Mouse (Mus musculus) limb, embryonic 14.5 days (tissue): ENCODE data around the gene Vil1. TPM values are rescaled to one million over a fixed set of nuclear protein-coding genes. Genes with fewer than 3 reads are reported as not detected.
A peak's percentile ranks its signal among the peaks of the same experiment; 100 is the strongest.

Experiments used
- ATAC-seq: fragments of 200-750 bp; cut with Nextera tagmentation; 2 replicates; pipeline ENCODE4 v1.8.0; 2017; ENCODE audit warnings: low read depth, moderate number of reproducible peaks, moderate TSS enrichment; ENCODE audit not compliant: low FRiP score
- DNase-seq: peaks from one replicate; pipeline ENCODE4 v3.0.0-alpha.2; 2015; ENCODE audit warnings: low spot score
- H3K27ac ChIP-seq: fragments of 300-500 bp; sonication (generic); replicated peaks from 2 replicates; pipeline ENCODE4 v1.5.1; 2014; ENCODE audit warnings: low read depth, mild to moderate bottlenecking, low read length, moderate library complexity, mixed read lengths
- H3K27me3 ChIP-seq: fragments of 300-500 bp; sonication (generic); 2 replicates; pipeline ENCODE4 v1.6.1; 2014; ENCODE audit warnings: low read length, mixed read lengths; ENCODE audit not compliant: control insufficient read depth, insufficient read depth
- H3K36me3 ChIP-seq: fragments of 300-500 bp; sonication (generic); 2 replicates; pipeline ENCODE4 v1.6.1; 2014; ENCODE audit warnings: mild to moderate bottlenecking, low read length, moderate library complexity, mixed read lengths; ENCODE audit not compliant: control insufficient read depth, insufficient read depth
- H3K4me1 ChIP-seq: fragments of 300-500 bp; sonication (generic); 2 replicates; pipeline ENCODE4 v1.6.1; 2014; ENCODE audit warnings: antibody characterized with exemption, low read length, mixed read lengths; ENCODE audit not compliant: control insufficient read depth, insufficient read depth
- H3K4me2 ChIP-seq: fragments of 300-500 bp; sonication (generic); replicated peaks from 2 replicates; pipeline ENCODE4 v1.6.1; 2014; ENCODE audit warnings: low read depth, mild to moderate bottlenecking, low read length, moderate library complexity; ENCODE audit not compliant: severe bottlenecking
- H3K4me3 ChIP-seq: fragments of 300-500 bp; sonication (generic); replicated peaks from 2 replicates; pipeline ENCODE4 v1.5.1; 2014; ENCODE audit warnings: low read length
- H3K9ac ChIP-seq: fragments of 300-500 bp; sonication (generic); 2 replicates; pipeline ENCODE4 v1.6.1; 2014; ENCODE audit warnings: mild to moderate bottlenecking, low read depth, low read length, moderate library complexity; ENCODE audit not compliant: severe bottlenecking
- H3K9me3 ChIP-seq: fragments of 300-500 bp; sonication (generic); 2 replicates; pipeline ENCODE4 v1.6.1; 2016; ENCODE audit warnings: low read length; ENCODE audit not compliant: control insufficient read depth
- POLR2A ChIP-seq: fragments of 200-500 bp; IDR thresholded peaks from 2 replicates; pipeline ENCODE4 v1.8.0; 2012; ENCODE audit warnings: inconsistent platforms, mild to moderate bottlenecking, moderate library complexity, borderline replicate concordance; ENCODE audit not compliant: insufficient read depth, insufficient read length; ENCODE audit errors: extremely low read depth
- WGBS: fragments of 180-500 bp; shearing (Covaris S2); extraction: QIAGEN DNeasy Blood & Tissue Kit; methylation state at CpG from one replicate; pipeline ENCODE4 v1.1.7; 2014; 5-methylcytosine and 5-hydroxymethylcytosine counted together
- polyA plus RNA-seq, 2 experiments: library from polyadenylated mRNA; depleted of rRNA in 1 of 2; stranded (reverse) in 1 of 2; unstranded in 1 of 2; fragments of >200 nt; fragmentation: Nextera tagmentation in 1 of 2; extraction: Ambion mirVana in 1 of 2; gene quantifications; 2 replicates each; pipeline versions ENCODE4 v1.2.1 to v1.2.3; 2012 to 2014

Vil1 gene
- polyA plus RNA-seq, 2 experiments = 0.10 to 0.14 TPM

DNA sequence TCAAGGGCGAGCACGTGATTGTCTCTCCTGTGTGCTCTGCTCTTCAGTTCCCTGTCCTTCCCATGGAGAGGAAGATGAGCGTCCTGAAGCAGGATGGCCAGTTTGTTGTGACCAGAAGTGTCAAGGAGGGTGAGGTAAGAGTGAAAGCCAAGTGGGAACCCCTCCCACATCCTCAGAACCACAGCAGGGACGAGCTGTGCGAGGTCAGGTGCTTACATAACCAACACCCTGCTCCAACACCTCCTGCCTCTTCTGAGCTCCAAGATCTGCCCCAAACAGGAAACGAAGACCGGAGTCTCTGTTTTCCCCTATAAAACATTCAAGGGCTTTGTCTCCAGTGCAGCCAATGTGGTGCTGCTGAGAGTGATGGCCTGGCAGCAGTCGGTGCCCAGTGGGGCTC lies 44.9 kb upstream of the Vil1 start:
- no peak for TF ChIP-seq POLR2A
- H3K4me2 ChIP-seq = no peak overlapping the region
- WGBS = 63% methylated on average over 8 of the region's 8 CpGs
- no peak overlapping the region for H3K27ac ChIP-seq
- ATAC-seq = no peak
- no peaks in the 10 kb centered on the region for H3K9me3 ChIP-seq
- no peaks in the 10 kb centered on the region for H3K36me3 ChIP-seq
- peaks cover 10% of the 10 kb centered on the region for H3K4me1 ChIP-seq
- H3K9ac ChIP-seq = no peak overlapping the region
- DNase-seq = no peak
- no peak overlapping the region for H3K4me3 ChIP-seq
- no peaks in the 10 kb centered on the region for H3K27me3 ChIP-seq

DNA sequence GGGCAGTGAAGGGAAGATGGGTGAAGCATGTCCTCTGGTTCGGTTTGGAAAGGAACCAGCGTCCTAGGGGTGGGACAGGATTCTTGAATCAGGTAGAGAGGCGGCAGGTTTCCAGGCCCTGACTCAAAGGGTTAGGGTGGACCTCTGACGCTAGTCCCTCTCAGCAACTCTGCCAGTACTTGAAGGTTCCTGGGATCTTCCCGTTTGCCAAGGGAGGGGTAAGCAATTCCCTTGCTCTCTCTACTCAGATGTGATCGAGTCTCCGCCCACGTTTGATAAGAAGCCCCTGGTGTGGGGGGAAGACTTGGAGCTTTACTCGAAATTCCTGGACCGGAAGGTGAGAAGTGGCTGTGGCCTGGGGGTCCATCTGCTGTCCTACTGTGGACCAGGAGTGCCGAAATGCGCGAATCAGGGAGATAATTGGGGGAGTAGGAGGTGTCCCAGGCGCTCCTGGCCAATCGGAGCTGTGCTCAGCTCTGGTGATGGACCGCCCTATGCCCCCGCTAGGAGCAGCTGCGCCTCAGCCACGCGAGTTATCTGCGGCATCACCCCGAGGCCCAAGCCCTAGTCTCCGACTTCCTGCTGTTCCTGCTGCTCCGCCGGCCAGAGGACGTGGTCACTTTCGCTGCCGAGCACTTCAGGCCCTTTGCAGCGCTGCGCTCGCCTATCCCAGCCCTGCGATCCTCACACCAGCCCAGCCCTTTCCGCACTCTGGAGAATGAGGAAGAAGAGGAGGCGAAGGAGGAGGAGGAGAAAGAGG lies 41.1 kb upstream of the Vil1 start:
- H3K27ac ChIP-seq = no peak overlapping the region

DNA sequence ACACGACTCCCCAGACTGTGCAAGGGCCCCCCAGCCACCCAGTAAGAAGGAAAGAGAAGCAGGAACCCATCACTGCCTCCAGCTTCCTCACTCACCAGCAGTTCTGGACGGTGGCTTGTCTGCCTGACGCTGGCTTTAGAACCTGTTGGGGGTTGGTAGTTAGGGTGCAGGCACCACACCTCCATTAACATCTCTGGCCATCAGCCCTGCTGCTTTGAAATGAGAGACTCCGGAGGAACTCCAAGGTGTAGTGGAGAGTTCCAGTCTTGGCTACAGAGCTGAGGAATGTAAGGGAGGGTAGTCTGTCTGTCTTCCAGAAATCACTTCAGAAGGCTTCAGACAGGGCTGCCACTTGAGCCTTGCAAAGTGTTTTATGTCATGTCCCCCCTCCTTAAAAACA lies 39.1 kb upstream of the Vil1 start:
- Histone ChIP-seq H3K27me3 (no peaks in the 10 kb centered on the region), H3K4me1 (peaks cover 3% of the 10 kb centered on the region; the same call in 1 of the 2 replicates), H3K36me3 (no peaks in the 10 kb centered on the region), H3K9me3 (no peaks in the 10 kb centered on the region), H3K4me2 (no peak overlapping the region), H3K9ac (no peak overlapping the region), H3K27ac (no peak overlapping the region), H3K4me3 (no peak overlapping the region)
- TF ChIP-seq POLR2A = no peak
- ATAC-seq = no peak
- no peak for DNase-seq
- 40% methylated on average over 4 of the region's 4 CpGs for WGBS

More for the DNA sequence above, 41.1 kb upstream of the Vil1 start:
- ATAC-seq (peak; percentile 87), DNase-seq (peak; percentile 67)
- H3K9me3 ChIP-seq = no peaks in the 10 kb centered on the region
- H3K4me1 ChIP-seq = peaks cover 3% of the 10 kb centered on the region; the same call in 1 of the 2 replicates
- H3K27me3 ChIP-seq = no peaks in the 10 kb centered on the region
- H3K4me3 ChIP-seq = peak overlapping the region; percentile 22
- no peak for TF ChIP-seq POLR2A
- H3K9ac ChIP-seq = peak overlapping the region; percentile 45
- WGBS = 14% methylated on average over 32 of the region's 34 CpGs
- no peaks in the 10 kb centered on the region for H3K36me3 ChIP-seq
- peak overlapping the region; percentile 54 for H3K4me2 ChIP-seq

DNA sequence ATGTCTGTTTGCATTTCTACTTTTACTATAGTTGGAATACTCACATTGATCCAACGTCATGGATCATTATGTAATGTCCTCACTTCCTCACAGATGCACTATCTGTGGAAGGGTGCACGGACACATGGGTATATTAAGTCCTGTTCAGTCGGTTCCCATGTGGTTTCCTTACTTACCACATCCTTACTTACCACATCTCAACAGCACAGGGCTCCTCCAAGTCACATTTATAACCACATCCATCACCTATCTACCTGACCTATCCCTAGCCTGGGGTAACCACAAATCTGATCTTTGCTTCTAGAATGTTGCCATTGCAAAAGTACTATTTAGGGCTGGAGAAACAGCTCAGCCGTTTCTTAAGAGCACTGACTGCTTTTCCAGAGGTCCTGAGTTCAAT lies 35.8 kb upstream of the Vil1 start:
- no peak overlapping the region for H3K9ac ChIP-seq
- no peak overlapping the region for H3K4me2 ChIP-seq
- H3K27me3 ChIP-seq = no peaks in the 10 kb centered on the region
- H3K4me3 ChIP-seq = no peak overlapping the region
- no peaks in the 10 kb centered on the region for H3K36me3 ChIP-seq
- no peaks in the 10 kb centered on the region for H3K4me1 ChIP-seq
- DNase-seq (no peak), ATAC-seq (no peak)
- no peak overlapping the region for H3K27ac ChIP-seq
- no peaks in the 10 kb centered on the region for H3K9me3 ChIP-seq
- TF ChIP-seq POLR2A = no peak
- 74% methylated on average over 4 of the region's 4 CpGs for WGBS

DNA sequence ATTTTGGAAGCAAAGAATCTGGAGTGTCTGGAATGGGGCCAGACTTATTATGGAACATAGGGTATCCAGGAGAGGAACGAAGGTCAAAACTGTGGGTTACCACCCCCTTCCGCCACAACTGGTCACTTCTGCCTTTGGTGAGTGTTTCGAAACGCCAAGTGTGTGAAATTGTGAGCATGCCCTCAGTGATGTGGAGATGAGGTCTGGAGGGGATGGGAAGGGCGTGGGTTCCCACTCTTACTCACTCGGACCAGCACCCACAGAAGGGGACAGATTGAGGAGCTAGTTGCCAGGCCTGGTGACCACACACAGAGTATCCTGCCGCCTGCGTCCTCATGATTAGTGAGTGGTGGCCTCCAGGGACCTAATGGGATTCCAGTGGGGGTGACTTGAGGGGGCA lies 34.2 kb upstream of the Vil1 start, which contains the start of gene Slc11a1:
Gene Slc11a1 (plus strand): TSS at position 216 of the 400 bp plus-strand sequence.
- WGBS = 68% methylated on average over 8 of the region's 8 CpGs
- DNase-seq (no peak), ATAC-seq (no peak)
- Histone ChIP-seq H3K36me3 (no peaks in the 10 kb centered on the region), H3K27ac (no peak within 1 kb of the TSS), H3K4me2 (no peak within 1 kb of the TSS), H3K9me3 (no peaks in the 10 kb centered on the region), H3K9ac (no peak within 1 kb of the TSS), H3K27me3 (no peaks in the 10 kb centered on the region), H3K4me1 (no peaks in the 10 kb centered on the region), H3K4me3 (no peak within 1 kb of the TSS)
- TF ChIP-seq POLR2A = no peak
